11 mouse cellular contexts compared by ENCODE assay signal in the genomic region with DNA sequence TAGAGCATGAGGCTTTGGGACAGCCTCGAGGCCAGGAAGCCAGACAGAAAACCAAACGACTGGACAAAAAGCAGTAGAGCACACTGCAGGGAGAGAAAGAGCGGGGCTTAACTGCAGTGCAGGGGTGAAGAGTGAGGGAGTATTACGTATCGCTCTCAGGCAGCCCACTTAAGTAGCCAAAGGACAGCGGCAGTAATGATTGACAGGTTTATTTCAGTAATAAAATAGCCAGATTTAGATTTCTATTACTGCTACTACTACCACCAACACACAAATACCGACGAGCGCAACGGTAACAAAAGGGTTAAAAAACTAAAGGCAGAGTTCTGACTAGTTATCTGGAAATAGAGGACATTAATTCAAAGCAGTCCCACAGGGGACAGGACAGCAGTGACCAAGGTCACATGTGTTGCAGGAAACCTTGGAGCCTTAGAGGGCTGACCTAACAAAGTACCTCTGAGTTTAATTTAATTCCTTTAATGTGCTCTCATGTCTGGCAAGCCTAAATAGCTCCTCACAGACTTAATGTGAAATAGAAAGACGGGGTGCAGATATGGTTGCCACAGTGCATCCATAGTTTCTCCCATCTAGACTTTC.
DNase-seq lines count a peak whose midpoint lies in the region; ATAC-seq and TF ChIP-seq lines count a peak whose summit lies in the region.
"Had no signal": no experiment of that assay in that cellular context is flagged by ENCODE, and none has a peak within 500 bp of the region (broad histone marks: within the 10 kb centered on the region; RNA-seq: fewer than 3 reads in every experiment).

No protein-coding gene starts in this region.

- H3K4me3 ChIP-seq in heart, embryonic 13.5 days: no peak overlapping the region
- no peak overlapping the region for H3K4me3 ChIP-seq in lung, embryonic 14.5 days (ENCODE audit: low read depth, low read length)
- no peak overlapping the region for H3K4me3 ChIP-seq in forebrain, embryonic 12.5 days (replicated peaks)
- H3K4me3 ChIP-seq: forebrain, embryonic 13.5 days; lung, embryonic 15.5 days; midbrain, embryonic 12.5 days had no signal

- H3K4me1 ChIP-seq in heart, embryonic 13.5 days: peaks cover 23% of the 10 kb centered on the region
- H3K4me1 ChIP-seq in lung, embryonic 14.5 days (ENCODE audit: insufficient read depth): no peaks in the 10 kb centered on the region
- peaks cover 8% of the 10 kb centered on the region for H3K4me1 ChIP-seq in forebrain, embryonic 12.5 days
- H3K4me1 ChIP-seq: forebrain, embryonic 13.5 days had no signal

- no peak overlapping the region; the same call in 1 of the 2 replicates for H3K4me2 ChIP-seq in heart, embryonic 13.5 days
- H3K4me2 ChIP-seq in lung, embryonic 14.5 days: no peak overlapping the region
- H3K4me2 ChIP-seq in forebrain, embryonic 12.5 days: no peak overlapping the region
- H3K4me2 ChIP-seq: forebrain, embryonic 13.5 days; lung, embryonic 15.5 days; midbrain, embryonic 12.5 days had no signal

- H3K27me3 ChIP-seq in heart, embryonic 13.5 days (replicated peaks): no peaks in the 10 kb centered on the region
- no peaks in the 10 kb centered on the region for H3K27me3 ChIP-seq in lung, embryonic 14.5 days (ENCODE audit: insufficient read depth, low read length)
- no peaks in the 10 kb centered on the region for H3K27me3 ChIP-seq in forebrain, embryonic 12.5 days
- H3K27me3 ChIP-seq: forebrain, embryonic 13.5 days; lung, embryonic 15.5 days; midbrain, embryonic 12.5 days had no signal

- no peak for TF ChIP-seq CTCF in lung, embryonic 14.5 days (IDR thresholded peaks at IDR 0.05; ENCODE audit: low read depth)

- no peaks in the 10 kb centered on the region for H3K9me3 ChIP-seq in heart, embryonic 13.5 days
- no peaks in the 10 kb centered on the region for H3K9me3 ChIP-seq in lung, embryonic 14.5 days (ENCODE audit: low read depth, low read length)
- no peaks in the 10 kb centered on the region for H3K9me3 ChIP-seq in forebrain, embryonic 12.5 days
- H3K9me3 ChIP-seq: forebrain, embryonic 13.5 days; lung, embryonic 15.5 days; midbrain, embryonic 12.5 days had no signal

- H3K9ac ChIP-seq in heart, embryonic 13.5 days: peak overlapping the region; percentile 53
- H3K9ac ChIP-seq in lung, embryonic 14.5 days: no peak overlapping the region
- H3K9ac ChIP-seq in forebrain, embryonic 12.5 days: no peak overlapping the region
- H3K9ac ChIP-seq: forebrain, embryonic 13.5 days; lung, embryonic 15.5 days; midbrain, embryonic 12.5 days had no signal

- WGBS in heart, embryonic 13.5 days: 45% methylated on average over 11 of the region's 11 CpGs
- 60% methylated on average over 11 of the region's 11 CpGs for WGBS in lung, embryonic 14.5 days
- WGBS in forebrain, embryonic 12.5 days: 68% methylated on average over 11 of the region's 11 CpGs

- no peak for DNase-seq in heart, adult 8-10 months (ENCODE audit: low spot score)
- DNase-seq in lung, embryonic 14.5 days: no peak
- no peak for DNase-seq in lung, postnatal 25 days (ENCODE audit: low spot score)
- DNase-seq in forelimb bud, embryonic 11.5 days (ENCODE audit: low read depth, low spot score): peak; percentile 60
- DNase-seq in mesoderm, embryonic 11.5 days (ENCODE audit: low read depth, low spot score): peak; percentile 52
- DNase-seq: thymus, postnatal 4 days had no signal

- peak overlapping the region; percentile 34; the same call in 1 of the 2 replicates for H3K27ac ChIP-seq in heart, embryonic 13.5 days (replicated peaks)
- peak overlapping the region; percentile 36 for H3K27ac ChIP-seq in lung, embryonic 14.5 days (ENCODE audit: low read depth)
- H3K27ac ChIP-seq in forebrain, embryonic 12.5 days: no peak overlapping the region
- H3K27ac ChIP-seq: forebrain, embryonic 13.5 days; midbrain, embryonic 12.5 days had no signal

- no peak for ATAC-seq in heart, embryonic 13.5 days (ENCODE audit: extremely low read depth, insufficient number of reproducible peaks, low FRiP score, low TSS enrichment)
- ATAC-seq in lung, embryonic 14.5 days (ENCODE audit: insufficient read depth): no peak
- no peak for ATAC-seq in forebrain, embryonic 12.5 days (ENCODE audit: low FRiP score)
- ATAC-seq: forebrain, embryonic 13.5 days had no signal

- H3K36me3 ChIP-seq in heart, embryonic 13.5 days: peaks cover 41% of the 10 kb centered on the region
- H3K36me3 ChIP-seq in lung, embryonic 14.5 days (ENCODE audit: insufficient read depth): peaks cover 30% of the 10 kb centered on the region; the same call in 1 of the 2 replicates
- no peaks in the 10 kb centered on the region for H3K36me3 ChIP-seq in forebrain, embryonic 12.5 days (replicated peaks)

Comparison
In these comparisons a context has a peak if more than half of its experiments do, and no peak if none do; other contexts are left out.
1. DNase-seq: peak in forelimb bud, embryonic 11.5 days (single experiment) and mesoderm, embryonic 11.5 days (single experiment); none in heart, adult 8-10 months (single experiment), lung, embryonic 14.5 days (single experiment) and lung, postnatal 25 days (single experiment).